Mouse (Mus musculus): ENCODE measurements around the gene Trmt5.
A peak's percentile ranks its signal among the peaks of the same experiment; 100 is the strongest.

Trmt5 gene

DNA sequence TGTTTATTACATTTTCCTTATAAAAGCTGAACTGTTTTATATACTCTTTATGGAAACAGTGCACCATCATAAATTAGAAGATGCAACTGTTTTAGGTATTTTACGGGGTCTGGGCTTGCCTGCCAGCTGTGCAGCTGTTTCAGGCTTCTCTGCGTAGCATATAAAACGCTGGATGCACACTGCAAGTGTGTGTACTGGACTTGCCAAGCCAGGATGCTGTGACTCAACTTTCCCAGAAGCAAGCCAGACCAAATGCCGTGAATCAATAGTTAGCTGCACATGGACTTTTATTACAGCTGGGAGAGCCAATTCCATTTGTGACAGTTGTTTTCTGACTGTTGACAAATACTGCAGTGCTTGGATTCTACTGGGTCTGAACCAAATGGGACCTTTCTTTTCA, 16.6 kb downstream of the Trmt5 start:
- DNase-seq (ENCODE audit: low read depth, low spot score): no peak

DNA sequence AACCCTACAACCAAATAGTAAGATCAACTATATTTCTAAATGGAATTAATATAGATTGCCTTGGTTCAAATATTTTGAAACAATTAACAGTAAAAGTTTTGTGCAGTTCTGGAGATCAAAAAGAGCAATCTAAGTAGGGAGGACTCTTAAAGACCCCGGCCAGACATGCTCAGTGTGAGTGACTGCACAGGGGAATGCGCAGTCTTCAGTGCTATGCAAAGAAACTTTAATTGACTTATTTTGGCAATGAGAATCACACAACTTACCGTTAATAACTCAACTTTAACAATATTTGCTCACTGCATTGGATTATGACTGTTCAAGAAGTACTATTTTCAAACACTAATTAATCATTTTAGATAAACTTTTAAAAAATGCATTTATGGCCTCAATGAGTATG, 17.0 kb downstream of the Trmt5 start:
- DNase-seq (ENCODE audit: low read depth, low spot score): no peak

DNA sequence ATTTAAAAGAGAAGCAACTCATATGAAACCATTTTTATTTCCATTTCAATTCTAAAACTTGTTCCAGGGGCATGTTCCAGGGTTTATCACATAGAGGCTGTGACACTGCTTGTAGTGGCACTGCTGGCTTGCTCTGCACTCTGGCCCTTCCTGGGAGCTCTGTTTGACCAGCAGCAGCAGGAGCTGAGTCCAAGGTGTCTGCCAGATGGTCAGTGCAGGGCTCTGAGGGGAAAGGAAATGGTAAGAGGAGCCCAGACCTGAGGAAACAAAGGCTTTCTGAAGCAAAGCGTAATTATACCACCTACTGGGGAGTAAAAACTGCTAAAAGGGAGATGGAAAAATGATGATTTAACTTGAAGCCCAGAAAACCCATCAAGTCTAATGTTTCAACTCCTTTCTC, 18.0 kb downstream of the Trmt5 start:
- no peak for DNase-seq (ENCODE audit: low read depth, low spot score)

DNA sequence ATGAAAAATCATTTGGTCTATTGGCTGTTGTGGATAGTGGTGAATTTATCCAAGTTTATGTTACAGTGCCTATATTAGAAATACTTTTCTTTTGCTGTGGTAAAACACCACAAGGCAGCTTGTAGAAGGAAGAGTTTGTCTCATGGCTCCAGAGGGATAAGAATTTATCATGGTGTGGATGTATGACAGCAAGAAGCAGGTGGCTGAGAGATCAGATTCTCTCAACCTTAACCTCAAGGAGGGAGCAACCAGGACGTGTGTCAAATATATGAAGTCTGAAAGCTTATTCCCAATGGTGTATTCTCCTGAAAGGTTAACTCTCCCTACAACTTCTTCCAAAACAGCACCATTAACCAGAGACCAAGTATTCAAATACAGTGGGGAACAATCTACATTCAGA, 19.9 kb downstream of the Trmt5 start:
- DNase-seq (ENCODE audit: low read depth, low spot score): no peak

DNA sequence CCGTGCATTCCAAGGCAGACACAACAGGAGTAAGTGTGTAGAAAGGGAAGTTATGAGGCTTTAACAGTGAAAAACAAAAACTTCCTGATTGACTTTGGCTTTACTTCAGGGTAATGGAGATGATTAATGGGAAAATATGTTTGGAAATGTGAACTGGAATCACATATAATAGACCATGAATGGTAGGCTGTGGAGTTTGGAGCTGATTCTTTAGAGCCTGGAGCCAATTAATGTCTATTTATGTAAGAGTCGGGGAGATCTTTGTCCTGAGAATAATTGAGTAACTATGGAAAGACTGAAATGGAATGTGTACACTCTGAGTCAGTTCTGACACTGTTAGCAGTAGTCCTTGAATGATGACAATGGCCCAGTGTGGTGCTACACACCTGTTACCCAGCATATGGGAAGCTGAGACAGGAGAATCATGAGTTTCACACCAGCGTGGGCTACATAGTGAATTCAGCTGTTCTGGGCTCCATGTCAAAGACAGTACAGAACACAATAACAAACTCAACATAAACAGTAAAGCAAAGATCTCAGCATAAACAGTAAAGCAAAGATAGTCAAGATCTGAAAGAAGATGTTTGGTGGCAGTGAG, 21.0 kb downstream of the Trmt5 start:
- DNase-seq (ENCODE audit: low read depth, low spot score): no peak

DNA sequence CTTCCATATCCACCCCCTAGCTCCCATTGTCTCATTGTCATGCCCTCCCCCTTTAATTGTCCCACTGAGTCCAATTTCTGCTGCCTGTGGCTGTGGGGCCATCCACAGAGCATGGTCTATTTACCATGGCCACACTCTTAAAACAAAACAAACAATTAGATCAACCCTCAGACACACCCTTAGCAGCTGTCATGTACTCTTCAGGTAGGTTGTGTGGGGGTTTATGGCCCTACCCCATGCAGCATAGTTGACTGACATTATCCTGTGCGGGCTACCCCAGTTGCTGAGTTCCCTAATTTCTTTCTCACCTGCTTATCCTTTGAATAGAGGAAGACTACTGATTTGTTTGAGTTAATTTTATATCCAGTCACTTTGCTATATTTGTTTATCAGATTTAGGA, 26.2 kb downstream of the Trmt5 start:
- DNase-seq (ENCODE audit: low read depth, low spot score): no peak

DNA sequence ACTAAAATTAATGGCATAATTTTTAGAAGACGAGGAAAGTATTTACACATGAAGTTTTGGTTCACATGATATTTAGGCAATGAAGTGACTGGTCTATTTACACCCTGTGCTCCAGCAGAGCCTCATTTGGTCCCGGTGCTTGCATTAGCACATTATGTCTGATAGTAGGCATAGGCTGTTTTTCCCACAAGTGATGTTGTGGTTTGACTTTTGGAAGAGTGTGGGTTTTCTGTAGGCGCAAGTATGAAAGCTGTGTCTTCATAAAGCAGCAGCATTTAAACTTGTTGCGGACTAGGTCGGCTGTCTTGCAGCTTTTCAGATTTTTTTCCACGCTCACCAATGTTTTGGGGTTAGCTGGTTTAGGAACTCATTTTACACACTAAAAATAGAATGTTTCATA, 27.2 kb downstream of the Trmt5 start:
- DNase-seq (ENCODE audit: low read depth, low spot score): no peak

DNA sequence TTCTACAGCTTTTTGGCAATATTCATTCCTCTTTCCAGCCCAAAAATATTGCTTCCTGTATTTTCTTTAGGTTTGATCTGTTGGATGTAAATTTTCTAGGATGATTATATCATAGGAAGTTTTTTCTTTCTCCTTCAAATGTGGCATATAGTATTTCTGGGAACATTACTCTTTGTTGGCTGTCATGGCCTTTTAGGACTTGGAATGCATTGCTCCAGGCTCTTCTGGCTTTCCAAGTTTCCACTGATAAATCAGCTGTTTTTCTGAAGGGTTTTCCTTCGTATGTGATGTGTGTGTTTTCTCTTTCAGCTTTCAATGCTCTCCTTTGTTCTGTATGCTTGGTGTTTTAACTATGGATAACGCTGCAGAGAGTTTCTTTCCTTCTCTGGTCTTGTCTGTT, 31.5 kb downstream of the Trmt5 start:
- DNase-seq (ENCODE audit: low read depth, low spot score): no peak

DNA sequence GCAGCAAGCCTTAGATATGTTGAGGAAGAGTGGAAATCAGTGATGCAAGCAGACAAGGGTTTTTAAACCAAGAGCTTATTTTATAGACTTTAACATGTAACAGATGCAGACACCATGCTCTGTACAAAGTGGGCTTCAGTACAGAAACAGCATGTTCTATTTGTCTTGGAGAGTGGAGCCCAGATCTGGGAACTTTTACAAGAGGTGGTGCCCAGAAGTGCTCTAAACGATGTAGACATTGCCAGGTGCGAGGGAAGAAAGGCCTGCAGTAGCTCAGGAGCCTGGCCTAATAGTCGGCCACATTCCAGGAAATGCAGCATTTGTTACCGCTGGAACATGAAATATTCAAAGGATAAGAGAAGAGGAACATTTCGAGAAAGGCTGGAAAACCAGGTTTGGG, 40.8 kb downstream of the Trmt5 start:
- no peak for DNase-seq (ENCODE audit: low read depth, low spot score)

DNA sequence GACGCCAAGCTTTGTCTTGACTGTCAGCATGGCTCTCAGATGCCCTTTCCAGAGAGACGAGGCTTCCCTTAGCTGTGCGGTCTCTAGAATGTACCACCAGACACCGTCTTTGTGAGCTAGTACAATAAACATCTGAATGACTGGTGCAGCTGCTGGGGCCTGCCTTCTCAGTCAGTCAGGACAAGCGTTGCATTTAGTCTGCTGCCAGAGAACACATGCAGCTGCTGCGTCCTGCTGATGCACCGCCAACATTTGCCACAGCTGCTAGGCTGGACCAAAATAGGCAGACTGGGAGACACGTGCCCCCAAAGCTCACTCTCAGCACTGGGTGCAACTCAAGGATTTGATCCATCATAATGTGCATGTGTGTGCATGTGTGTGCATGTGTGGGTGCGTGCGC, 44.5 kb downstream of the Trmt5 start:
- DNase-seq (ENCODE audit: low read depth, low spot score): peak; percentile 77

DNA sequence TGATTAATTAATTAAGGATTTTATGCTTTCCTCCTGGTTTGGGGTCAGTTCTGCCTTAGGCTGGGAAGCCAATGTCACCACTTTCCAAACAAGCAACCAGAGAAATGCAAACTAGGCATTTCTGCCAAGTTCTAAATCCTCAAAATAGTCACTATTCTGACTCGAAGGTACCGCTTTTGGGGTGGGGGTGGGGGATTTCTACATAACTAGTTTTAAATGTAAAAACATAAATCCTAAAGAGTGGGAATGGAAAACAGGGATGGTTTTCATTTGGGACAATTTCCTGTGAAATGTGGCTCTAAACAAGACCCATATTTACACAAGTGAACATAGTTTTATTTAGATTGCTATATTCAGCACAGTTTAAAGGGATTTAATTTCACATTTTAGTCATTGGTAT, 53.9 kb downstream of the Trmt5 start:
- no peak for DNase-seq (ENCODE audit: low read depth, low spot score)

DNA sequence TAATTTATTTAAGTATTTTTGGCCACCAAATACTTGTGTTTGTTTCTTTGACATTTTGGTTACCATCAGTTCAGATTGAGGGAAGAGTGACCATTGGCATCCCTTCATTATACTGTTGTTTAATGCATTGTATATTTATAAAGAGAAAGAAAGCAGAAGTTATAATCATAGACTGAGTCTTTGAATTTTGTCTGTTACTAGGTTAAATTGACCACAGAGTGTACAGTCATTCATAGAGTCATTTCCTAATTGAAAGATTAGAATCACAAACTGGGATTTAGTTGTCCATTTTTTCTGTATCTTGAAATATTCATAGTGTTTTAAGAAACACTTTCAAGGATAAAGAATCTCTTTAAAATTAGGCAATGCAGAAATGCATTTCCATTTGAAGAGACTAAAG, 55.0 kb downstream of the Trmt5 start:
- DNase-seq (ENCODE audit: low read depth, low spot score): no peak

DNA sequence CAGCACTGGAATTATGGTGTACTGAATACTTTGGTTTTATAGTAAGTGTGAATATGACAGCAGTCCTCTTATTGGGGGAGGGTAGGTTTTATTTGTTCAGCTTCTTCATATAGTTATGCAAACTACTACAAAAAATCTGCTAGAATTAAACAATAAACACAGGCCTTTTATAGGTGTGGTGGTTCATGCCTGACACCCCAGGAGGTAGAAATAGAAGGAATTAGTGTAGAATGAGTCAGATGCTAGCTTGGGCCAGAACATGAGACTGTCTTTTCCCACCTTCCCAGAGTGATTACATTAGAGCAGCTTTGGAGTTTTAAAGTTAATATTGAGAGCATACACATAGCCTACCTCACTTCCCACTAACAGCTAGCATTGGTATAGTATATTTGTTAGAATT, 56.3 kb downstream of the Trmt5 start:
- DNase-seq (ENCODE audit: low read depth, low spot score): no peak

All from telencephalon, adult 2 months (tissue).